Mouse (Mus musculus) naive thymus-derived CD4-positive, alpha-beta T cell, adult 2 months (primary cell): ENCODE measurements at regions not wholly inside any gene's neighbourhood (a gene's known extent, or its start where the extent isn't known, plus 50 kb on each side); places are given as distances from the start of the nearest gene placed in this dataset.

Source experiments
- DNase-seq: peaks from one replicate; pipeline ENCODE4 v3.0.0-alpha.2; 2011; ENCODE audit warnings: low read depth

GRCm38 (mm10) chr16:25042669-25043440, 243.8 kb upstream of the Tprg start:
- DNase-seq, result no peak

GRCm38 (mm10) chr16:25044637-25045036, 242.0 kb upstream of the Tprg start:
- DNase-seq, result no peak

- DNase-seq, result no peak
These were observed 238.9 kb upstream of the Tprg start for GRCm38 (mm10) chr16:25047726-25048125.

GRCm38 (mm10) chr16:25049928-25050510, 236.6 kb upstream of the Tprg start:
- DNase-seq, result no peak

GRCm38 (mm10) chr16:25051044-25051443, 235.6 kb upstream of the Tprg start:
- DNase-seq, result no peak

GRCm38 (mm10) chr16:25052428-25052827, 234.2 kb upstream of the Tprg start:
- DNase-seq, result no peak

GRCm38 (mm10) chr16:25052917-25053343, 233.7 kb upstream of the Tprg start:
- no peak for DNase-seq

GRCm38 (mm10) chr16:25054304-25054703, 232.3 kb upstream of the Tprg start:
- DNase-seq, result no peak

GRCm38 (mm10) chr16:25055376-25055775, 231.2 kb upstream of the Tprg start:
- DNase-seq, result no peak

GRCm38 (mm10) chr16:25058051-25058747, 228.4 kb upstream of the Tprg start:
- no peak for DNase-seq

GRCm38 (mm10) chr16:25058812-25059501, 227.7 kb upstream of the Tprg start:
- peak; percentile 68 for DNase-seq

- no peak for DNase-seq
These were observed 227.1 kb upstream of the Tprg start for GRCm38 (mm10) chr16:25059504-25059992.

GRCm38 (mm10) chr16:25060266-25060665, 226.4 kb upstream of the Tprg start:
- no peak for DNase-seq

GRCm38 (mm10) chr16:25061631-25062030, 225.0 kb upstream of the Tprg start:
- DNase-seq, result no peak

- no peak for DNase-seq
These were observed 222.6 kb upstream of the Tprg start for GRCm38 (mm10) chr16:25063981-25064380.

- DNase-seq, result peak; percentile 87
These were observed 222.1 kb upstream of the Tprg start for GRCm38 (mm10) chr16:25064538-25064937.

- DNase-seq, result no peak
These were observed 219.8 kb upstream of the Tprg start for GRCm38 (mm10) chr16:25066822-25067221.

- peak; percentile 42 for DNase-seq
These were observed 219.1 kb upstream of the Tprg start for GRCm38 (mm10) chr16:25067276-25068249.

GRCm38 (mm10) chr16:25080811-25081210, 205.8 kb upstream of the Tprg start:
- DNase-seq, result no peak

- no peak for DNase-seq
These were observed 202.9 kb upstream of the Tprg start for GRCm38 (mm10) chr16:25083729-25084128.
